In genomic region chr4:87158053-87158452, GRCm38 (mm10) we compare ENCODE assay signal across 21 mouse cellular contexts.
A peak's percentile ranks its signal among the peaks of the same experiment; 100 is the strongest.
DNase-seq lines count a peak whose midpoint lies in the region; ATAC-seq and TF ChIP-seq lines count a peak whose summit lies in the region.
"Had no signal": no experiment of that assay in that cellular context is flagged by ENCODE, and none has a peak within 500 bp of the region (broad histone marks: within the 10 kb centered on the region; RNA-seq: fewer than 3 reads in every experiment).

No protein-coding gene starts in this region.

- WGBS in liver, adult 2 months, result 50% methylated on average over 4 of the region's 4 CpGs

- no peaks in the 10 kb centered on the region for H3K27me3 ChIP-seq in liver, adult 2 months (ENCODE audit: control insufficient read depth, insufficient read depth, low read length)
- H3K27me3 ChIP-seq: embryonic facial prominence, embryonic 13.5 days; forebrain, embryonic 13.5 days; heart, embryonic 15.5 days; intestine, embryonic 15.5 days had no signal

- no peaks in the 10 kb centered on the region for H3K36me3 ChIP-seq in liver, adult 2 months (ENCODE audit: control insufficient read depth, insufficient read depth, low read length)
- H3K36me3 ChIP-seq: embryonic facial prominence, embryonic 13.5 days; heart, embryonic 15.5 days; hindbrain, embryonic 10.5 days; intestine, embryonic 15.5 days had no signal

- DNase-seq in liver, adult 2 months (ENCODE audit: extremely low read depth, low read depth, low spot score), result peak; percentile 34
- no peak for DNase-seq in liver
- DNase-seq in fat pad, adult 2 months (ENCODE audit: extremely low read depth, low read depth, low spot score), result peak; percentile 10
- DNase-seq in cerebellum, adult 8-10 months, result no peak
- no peak for DNase-seq in Muller cell, postnatal 12 days (ENCODE audit: inconsistent ontology term)
- DNase-seq: adrenal gland, adult 8-10 months; adrenal gland, postnatal 36 days; cerebellum, adult 11 months; cerebellum, adult 9-11 months; forebrain, postnatal 0 days; gastrocnemius, postnatal 36 days; heart, adult 2 months; heart, postnatal 14 days had no signal

- no peak overlapping the region for H3K27ac ChIP-seq in liver, adult 2 months (replicated peaks; ENCODE audit: insufficient read depth, low read depth, low read length)
- H3K27ac ChIP-seq: embryonic facial prominence, embryonic 13.5 days; forebrain, embryonic 13.5 days; heart, adult 2 months; heart, embryonic 15.5 days; hindbrain, embryonic 10.5 days; hindbrain, embryonic 14.5 days; intestine, embryonic 15.5 days had no signal

- no peak overlapping the region for H3K9ac ChIP-seq in liver, adult 2 months (ENCODE audit: low read depth, low read length)
- H3K9ac ChIP-seq: embryonic facial prominence, embryonic 13.5 days; forebrain, embryonic 13.5 days; forebrain, postnatal 0 days; heart, embryonic 15.5 days; hindbrain, embryonic 14.5 days; intestine, embryonic 15.5 days had no signal

- peak; percentile 63 for ATAC-seq in common myeloid progenitor, adult 5-6 weeks (replicated peaks; ENCODE audit: low read depth, poor library complexity, severe bottlenecking)
- ATAC-seq in megakaryocyte progenitor cell, adult 5-6 weeks (replicated peaks; ENCODE audit: poor library complexity), result peak; percentile 98
- ATAC-seq: forebrain, embryonic 13.5 days; forebrain, postnatal 0 days; intestine, embryonic 15.5 days had no signal

- H3K4me3 ChIP-seq in liver, adult 2 months (ENCODE audit: insufficient read depth, low read depth, low read length), result no peak overlapping the region
- H3K4me3 ChIP-seq: embryonic facial prominence, embryonic 13.5 days; forebrain, embryonic 13.5 days; heart, adult 2 months; heart, embryonic 15.5 days; hindbrain, embryonic 10.5 days; intestine, embryonic 15.5 days had no signal

- H3K79me2 ChIP-seq in liver, adult 2 months (ENCODE audit: control insufficient read depth, insufficient read depth, low read length), result no peaks in the 10 kb centered on the region

- H3K4me1 ChIP-seq in liver, adult 2 months (ENCODE audit: control insufficient read depth, insufficient read depth, low read length), result no peaks in the 10 kb centered on the region; the same call in 1 of the 2 replicates
- H3K4me1 ChIP-seq: embryonic facial prominence, embryonic 13.5 days; forebrain, embryonic 13.5 days; hindbrain, embryonic 10.5 days; intestine, embryonic 15.5 days had no signal

- no peak for TF ChIP-seq CTCF in liver, adult 2 months (IDR thresholded peaks at IDR 0.05; ENCODE audit: low read depth, low read length)

- no peak for TF ChIP-seq POLR2A in liver, adult 2 months (IDR thresholded peaks at IDR 0.05; ENCODE audit: extremely low read depth, insufficient read depth, low read length)

Comparison
In these comparisons a context has a peak if more than half of its experiments do, and no peak if none do; other contexts are left out.
1. DNase-seq: peak in liver, adult 2 months (single experiment) and fat pad, adult 2 months (single experiment); none in liver (single experiment), cerebellum, adult 8-10 months (single experiment) and Muller cell, postnatal 12 days (single experiment).